Mouse (Mus musculus): ENCODE results near the gene Ncan. TPM values are rescaled to one million over a fixed set of nuclear protein-coding genes. Genes with fewer than 3 reads are reported as not detected.
A peak's percentile ranks its signal among the peaks of the same experiment; 100 is the strongest.

The Ncan gene
- polyA plus RNA-seq, 1 experiment: 82.5 TPM

GRCm38 (mm10) chr8:70131166-70131883 lies 10.7 kb upstream of the Ncan start, which contains the start of gene Nr2c2ap:
Gene Nr2c2ap (plus strand): TSS chr8:70131333.
- TF ChIP-seq CTCF (IDR thresholded peaks at IDR 0.05; ENCODE audit: extremely low read depth, insufficient read depth, low read length) (no peak), POLR2A (IDR thresholded peaks at IDR 0.05; ENCODE audit: extremely low read depth, insufficient read depth, low read length) (peak; percentile 62; the same call in 1 of the 2 replicates)
- peak within 1 kb of the TSS; percentile 64 for H3K4me3 ChIP-seq (ENCODE audit: insufficient read depth, low read length)
- H3K27ac ChIP-seq (ENCODE audit: insufficient read depth, low read length): no peak within 1 kb of the TSS
- H3K4me1 ChIP-seq (ENCODE audit: control insufficient read depth, insufficient read depth, low read length): peaks cover 3% of the 10 kb centered on the region

DNA sequence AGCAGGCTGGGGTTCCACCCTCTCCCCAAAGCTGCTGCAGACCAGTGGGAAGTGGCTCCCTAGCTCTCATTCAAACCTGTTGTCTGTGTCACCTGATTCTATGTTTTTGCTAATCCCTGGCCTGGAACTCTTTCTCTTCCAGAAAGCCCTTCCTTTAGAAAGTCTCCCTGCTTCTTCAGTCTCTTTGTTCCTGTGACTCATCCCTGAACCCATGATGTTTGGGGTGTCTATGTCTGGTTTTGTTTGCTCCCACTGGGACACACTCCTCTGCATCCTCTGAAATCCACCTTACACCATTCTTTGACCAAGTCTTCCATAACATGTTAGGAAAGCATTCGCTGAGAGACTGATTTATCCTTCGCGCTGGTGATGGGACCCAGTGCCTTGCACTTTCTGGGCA lies 9.4 kb upstream of the Ncan start:
- Histone ChIP-seq H3K4me1 (ENCODE audit: control insufficient read depth, insufficient read depth, low read length) (peaks cover 3% of the 10 kb centered on the region), H3K4me3 (ENCODE audit: insufficient read depth, low read length) (no peak overlapping the region), H3K27ac (ENCODE audit: insufficient read depth, low read length) (peak overlapping the region; percentile 84; the same call in 1 of the 2 replicates)
- TF ChIP-seq CTCF (IDR thresholded peaks at IDR 0.05; ENCODE audit: extremely low read depth, insufficient read depth, low read length) (no peak), POLR2A (IDR thresholded peaks at IDR 0.05; ENCODE audit: extremely low read depth, insufficient read depth, low read length) (no peak)

DNA sequence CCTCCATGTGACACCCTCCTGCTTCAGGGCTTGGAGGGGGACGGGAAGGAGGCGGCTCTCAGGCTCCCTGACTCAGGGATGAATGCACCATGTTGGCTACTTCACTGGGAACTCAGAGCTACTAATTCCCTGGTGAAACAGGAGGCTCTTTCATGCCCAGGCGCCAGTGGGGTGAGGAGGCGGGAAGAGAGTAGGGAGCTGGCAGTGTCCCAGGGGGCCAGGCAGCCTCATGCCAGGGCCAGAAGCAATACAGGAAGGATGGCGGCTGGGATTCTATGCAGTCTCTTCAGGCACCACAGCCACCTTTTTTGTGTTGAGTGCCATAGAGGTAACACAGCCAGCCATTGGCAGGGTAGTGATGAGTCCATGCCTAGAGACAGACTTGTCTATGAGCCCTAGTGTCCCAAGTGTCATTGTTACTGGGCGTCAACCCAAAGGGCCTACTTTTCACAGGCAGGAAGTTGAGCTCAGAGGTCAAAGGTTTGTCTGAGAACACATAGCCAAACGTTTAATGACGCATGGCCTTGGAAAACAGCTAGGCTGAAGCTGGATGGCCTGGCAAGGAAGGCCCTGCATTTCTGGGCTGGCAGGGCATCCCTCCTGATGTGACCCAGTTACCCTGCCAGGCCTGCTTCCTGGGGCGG lies 8.8 kb upstream of the Ncan start:
- H3K4me1 ChIP-seq (ENCODE audit: control insufficient read depth, insufficient read depth, low read length): peaks cover 5% of the 10 kb centered on the region
- TF ChIP-seq CTCF (IDR thresholded peaks at IDR 0.05; ENCODE audit: extremely low read depth, insufficient read depth, low read length) (no peak), POLR2A (IDR thresholded peaks at IDR 0.05; ENCODE audit: extremely low read depth, insufficient read depth, low read length) (no peak)
- no peak overlapping the region for H3K4me3 ChIP-seq (ENCODE audit: insufficient read depth, low read length)
- peak overlapping the region; percentile 84; the same call in 1 of the 2 replicates for H3K27ac ChIP-seq (ENCODE audit: insufficient read depth, low read length)

DNA sequence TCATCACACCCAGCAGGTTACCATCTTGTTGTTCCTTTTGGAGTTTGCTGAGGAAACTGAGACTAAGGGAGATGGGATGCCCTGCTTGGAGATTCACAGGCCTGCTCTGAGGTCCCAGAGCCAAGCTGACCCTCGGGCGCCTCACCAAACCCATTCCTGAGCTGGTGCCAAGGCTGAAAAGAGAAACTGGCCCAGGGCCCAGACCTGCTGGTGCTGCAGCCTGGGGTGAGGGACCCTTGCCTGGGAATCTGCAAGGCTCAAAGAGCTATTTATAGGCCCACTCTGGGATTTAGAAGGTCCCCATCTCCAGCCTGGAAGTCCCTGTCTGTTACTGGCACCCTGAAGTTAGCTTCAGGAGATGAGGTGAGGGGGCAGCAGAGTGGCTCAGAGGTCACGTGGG lies 7.8 kb upstream of the Ncan start:
- H3K4me3 ChIP-seq (ENCODE audit: insufficient read depth, low read length): no peak overlapping the region
- H3K27ac ChIP-seq (ENCODE audit: insufficient read depth, low read length): peak overlapping the region; percentile 66
- H3K4me1 ChIP-seq (ENCODE audit: control insufficient read depth, insufficient read depth, low read length): peaks cover 5% of the 10 kb centered on the region
- TF ChIP-seq CTCF (IDR thresholded peaks at IDR 0.05; ENCODE audit: extremely low read depth, insufficient read depth, low read length): no peak
- no peak for TF ChIP-seq POLR2A (IDR thresholded peaks at IDR 0.05; ENCODE audit: extremely low read depth, insufficient read depth, low read length)

- no peak for TF ChIP-seq CTCF (IDR thresholded peaks at IDR 0.05; ENCODE audit: extremely low read depth, insufficient read depth, low read length)
- no peak for TF ChIP-seq POLR2A (IDR thresholded peaks at IDR 0.05; ENCODE audit: extremely low read depth, insufficient read depth, low read length)
- no peak overlapping the region for H3K4me3 ChIP-seq (ENCODE audit: insufficient read depth, low read length)
- no peak overlapping the region for H3K27ac ChIP-seq (ENCODE audit: insufficient read depth, low read length)
Measured at GRCm38 (mm10) chr8:70124992-70125391, 4.3 kb upstream of the Ncan start.

GRCm38 (mm10) chr8:70122863-70123262 lies 2.2 kb upstream of the Ncan start:
- Histone ChIP-seq H3K27ac (ENCODE audit: insufficient read depth, low read length) (no peak overlapping the region), H3K4me3 (ENCODE audit: insufficient read depth, low read length) (no peak overlapping the region), H3K4me1 (ENCODE audit: control insufficient read depth, insufficient read depth, low read length) (peaks cover 2% of the 10 kb centered on the region; the same call in 1 of the 2 replicates)
- TF ChIP-seq CTCF (IDR thresholded peaks at IDR 0.05; ENCODE audit: extremely low read depth, insufficient read depth, low read length): peak; percentile 50
- TF ChIP-seq POLR2A (IDR thresholded peaks at IDR 0.05; ENCODE audit: extremely low read depth, insufficient read depth, low read length): no peak

More at GRCm38 (mm10) chr8:70124992-70125391, 4.3 kb upstream of the Ncan start:
- H3K4me1 ChIP-seq (ENCODE audit: control insufficient read depth, insufficient read depth, low read length): peaks cover 2% of the 10 kb centered on the region; the same call in 1 of the 2 replicates

GRCm38 (mm10) chr8:70118726-70119700 lies 1.7 kb downstream of the Ncan start:
- H3K4me3 ChIP-seq (ENCODE audit: insufficient read depth, low read length): peak overlapping the region; percentile 62
- peak overlapping the region; percentile 38 for H3K27ac ChIP-seq (ENCODE audit: insufficient read depth, low read length)
- H3K4me1 ChIP-seq (ENCODE audit: control insufficient read depth, insufficient read depth, low read length): peaks cover 10% of the 10 kb centered on the region
- TF ChIP-seq CTCF (IDR thresholded peaks at IDR 0.05; ENCODE audit: extremely low read depth, insufficient read depth, low read length) (no peak), POLR2A (IDR thresholded peaks at IDR 0.05; ENCODE audit: extremely low read depth, insufficient read depth, low read length) (peak; percentile 68)

- no peak overlapping the region for H3K27ac ChIP-seq (ENCODE audit: insufficient read depth, low read length)
- TF ChIP-seq POLR2A (IDR thresholded peaks at IDR 0.05; ENCODE audit: extremely low read depth, insufficient read depth, low read length) (no peak), CTCF (IDR thresholded peaks at IDR 0.05; ENCODE audit: extremely low read depth, insufficient read depth, low read length) (no peak)
- H3K4me1 ChIP-seq (ENCODE audit: control insufficient read depth, insufficient read depth, low read length): peaks cover 15% of the 10 kb centered on the region
- H3K4me3 ChIP-seq (ENCODE audit: insufficient read depth, low read length): peak overlapping the region; percentile 62; the same call in 1 of the 2 replicates
Measured at GRCm38 (mm10) chr8:70117611-70118010, 3.1 kb downstream of the Ncan start.

DNA sequence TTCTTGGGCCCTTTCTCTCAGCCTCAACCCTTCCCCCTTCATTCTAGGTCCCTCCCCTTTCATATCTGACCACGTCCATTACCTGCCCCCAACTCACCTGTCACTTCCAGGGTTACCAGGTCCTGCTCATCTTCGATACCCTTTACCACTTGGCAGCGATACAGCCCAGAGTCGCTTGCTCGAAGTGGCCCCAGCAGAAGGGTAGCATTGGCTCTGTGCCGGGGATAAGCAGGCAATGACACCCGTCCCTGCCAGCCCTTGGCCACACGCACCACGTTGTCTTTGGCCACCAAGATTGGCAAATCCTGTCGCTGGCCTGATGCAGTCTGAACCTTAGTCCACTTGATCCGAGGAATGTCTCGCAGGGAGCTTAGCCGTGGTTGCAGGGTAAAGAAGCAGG lies 5.8 kb downstream of the Ncan start:
- peaks cover 16% of the 10 kb centered on the region for H3K4me1 ChIP-seq (ENCODE audit: control insufficient read depth, insufficient read depth, low read length)
- H3K4me3 ChIP-seq (ENCODE audit: insufficient read depth, low read length): no peak overlapping the region
- H3K27ac ChIP-seq (ENCODE audit: insufficient read depth, low read length): no peak overlapping the region
- no peak for TF ChIP-seq POLR2A (IDR thresholded peaks at IDR 0.05; ENCODE audit: extremely low read depth, insufficient read depth, low read length)
- TF ChIP-seq CTCF (IDR thresholded peaks at IDR 0.05; ENCODE audit: extremely low read depth, insufficient read depth, low read length): no peak

Measured in cortical plate, adult 2 months (tissue).